ENCODE assay signal across 8 mouse cellular contexts in the genomic region with DNA sequence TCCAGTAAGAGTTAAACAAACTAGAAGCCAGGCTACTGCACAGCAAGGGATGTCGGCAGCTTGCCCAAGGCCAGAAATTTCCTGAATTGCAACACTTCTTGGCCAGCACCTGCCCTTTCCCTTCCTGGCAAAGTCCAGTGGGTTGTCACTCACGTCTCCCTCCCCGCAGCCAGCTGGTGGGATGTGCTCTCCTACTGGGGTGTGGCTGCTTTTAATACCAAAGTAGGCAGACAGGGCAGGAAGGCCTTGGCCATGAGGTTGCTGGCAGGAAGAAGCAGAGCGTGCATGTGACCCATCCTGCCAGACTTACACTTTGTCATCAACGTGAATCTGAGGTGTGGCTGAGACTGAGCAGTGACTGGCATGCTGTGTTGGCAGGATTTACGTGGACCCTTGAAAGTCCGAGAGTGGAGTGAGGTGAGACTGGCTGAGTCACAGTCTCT. TPM values are rescaled to one million over a fixed set of nuclear protein-coding genes. Genes with fewer than 3 reads are reported as not detected.
DNase-seq lines count a peak whose midpoint lies in the region; ATAC-seq and TF ChIP-seq lines count a peak whose summit lies in the region.

No protein-coding gene starts in this region.

- H3K4me2 ChIP-seq in midbrain, postnatal 0 days (ENCODE audit: low read depth, low read length, poor library complexity, severe bottlenecking) = no peak overlapping the region
- no peak overlapping the region for H3K4me2 ChIP-seq in midbrain, embryonic 13.5 days (replicated peaks)

- WGBS in midbrain, postnatal 0 days = 60% methylated on average over 7 of the region's 7 CpGs
- WGBS in midbrain, embryonic 13.5 days = 71% methylated on average over 7 of the region's 7 CpGs
- 5% methylated on average over 7 of the region's 7 CpGs for WGBS in kidney, adult 2 months
- WGBS in lung, adult 2 months = 3% methylated on average over 7 of the region's 7 CpGs
- 3% methylated on average over 7 of the region's 7 CpGs for WGBS in small intestine, adult 2 months

- H3K27ac ChIP-seq in midbrain, postnatal 0 days (ENCODE audit: low read depth, low read length) = no peak overlapping the region
- no peak overlapping the region for H3K27ac ChIP-seq in midbrain, embryonic 13.5 days
- H3K27ac ChIP-seq in brown adipose tissue, adult 24 weeks (replicated peaks; ENCODE audit: low read depth, low read length) = peak overlapping the region; percentile 74
- peak overlapping the region; percentile 4; the same call in 1 of the 2 replicates for H3K27ac ChIP-seq in kidney, adult 2 months (ENCODE audit: insufficient read depth, low read depth, low read length)
- peak overlapping the region; percentile 89 for H3K27ac ChIP-seq in small intestine, adult 2 months (ENCODE audit: insufficient read depth, low read depth, low read length)

- ATAC-seq in midbrain, postnatal 0 days (ENCODE audit: low FRiP score) = no peak
- no peak for ATAC-seq in midbrain, embryonic 13.5 days

- no peak overlapping the region for H3K9ac ChIP-seq in midbrain, postnatal 0 days (replicated peaks; ENCODE audit: low read length, poor library complexity, severe bottlenecking)
- H3K9ac ChIP-seq in midbrain, embryonic 13.5 days (replicated peaks) = no peak overlapping the region

- H3K4me3 ChIP-seq in midbrain, postnatal 0 days (ENCODE audit: low read depth, low read length) = no peak overlapping the region
- no peak overlapping the region for H3K4me3 ChIP-seq in midbrain, embryonic 13.5 days (replicated peaks)
- H3K4me3 ChIP-seq in brown adipose tissue, adult 24 weeks (ENCODE audit: insufficient read depth, low read depth, low read length) = no peak overlapping the region
- no peak overlapping the region for H3K4me3 ChIP-seq in kidney, adult 2 months (ENCODE audit: insufficient read depth, low read depth, low read length)
- H3K4me3 ChIP-seq in lung, adult 2 months (replicated peaks; ENCODE audit: extremely low read depth, low read depth, low read length) = peak overlapping the region; percentile 31
- H3K4me3 ChIP-seq in small intestine, adult 2 months (ENCODE audit: low read depth, low read length) = no peak overlapping the region

- TF ChIP-seq POLR2A in kidney, adult 2 months (IDR thresholded peaks at IDR 0.05; ENCODE audit: low read depth, low read length) = no peak
- TF ChIP-seq POLR2A in lung, adult 2 months (IDR thresholded peaks at IDR 0.05; ENCODE audit: borderline replicate concordance, extremely low read depth, low read depth, low read length) = no peak
- TF ChIP-seq POLR2A in small intestine, adult 2 months (IDR thresholded peaks at IDR 0.05; ENCODE audit: low read depth, low read length) = peak; percentile 30; the same call in 1 of the 2 replicates

- H3K4me1 ChIP-seq in midbrain, postnatal 0 days (ENCODE audit: insufficient read depth, low read length) = no peaks in the 10 kb centered on the region
- no peaks in the 10 kb centered on the region for H3K4me1 ChIP-seq in midbrain, embryonic 13.5 days (replicated peaks)
- H3K4me1 ChIP-seq in brown adipose tissue, adult 24 weeks (ENCODE audit: control insufficient read depth, insufficient read depth, insufficient read length, low read length) = 0 out of 2 replicates have a peak, but pooled peaks cover 3% of the 10 kb centered on the region
- H3K4me1 ChIP-seq in kidney, adult 2 months (ENCODE audit: control insufficient read depth, insufficient read depth, low read length) = peaks cover 3% of the 10 kb centered on the region; the same call in 1 of the 2 replicates
- H3K4me1 ChIP-seq in lung, adult 2 months (ENCODE audit: control insufficient read depth, insufficient read depth, low read length) = peaks cover 9% of the 10 kb centered on the region
- H3K4me1 ChIP-seq in small intestine, adult 2 months (ENCODE audit: control insufficient read depth, insufficient read depth, insufficient read length, low read length) = peaks cover 8% of the 10 kb centered on the region; the same call in 1 of the 2 replicates

- H3K9me3 ChIP-seq in midbrain, postnatal 0 days (ENCODE audit: low read length) = no peaks in the 10 kb centered on the region
- no peaks in the 10 kb centered on the region for H3K9me3 ChIP-seq in midbrain, embryonic 13.5 days

- no peaks in the 10 kb centered on the region for H3K27me3 ChIP-seq in midbrain, postnatal 0 days (ENCODE audit: insufficient read depth, low read length)
- no peaks in the 10 kb centered on the region for H3K27me3 ChIP-seq in midbrain, embryonic 13.5 days
- H3K27me3 ChIP-seq in kidney, adult 2 months (replicated peaks; ENCODE audit: control insufficient read depth, insufficient read depth, low read length) = no peaks in the 10 kb centered on the region
- no peaks in the 10 kb centered on the region for H3K27me3 ChIP-seq in small intestine, adult 2 months (ENCODE audit: control insufficient read depth, insufficient read depth, low read length)

- H3K36me3 ChIP-seq in midbrain, postnatal 0 days (ENCODE audit: insufficient read depth, low read length) = no peaks in the 10 kb centered on the region
- no peaks in the 10 kb centered on the region for H3K36me3 ChIP-seq in midbrain, embryonic 13.5 days
- no peaks in the 10 kb centered on the region for H3K36me3 ChIP-seq in kidney, adult 2 months (ENCODE audit: control insufficient read depth, insufficient read depth, low read length)
- no peaks in the 10 kb centered on the region for H3K36me3 ChIP-seq in small intestine, adult 2 months (ENCODE audit: control insufficient read depth, insufficient read depth, low read length)

- no peak for TF ChIP-seq CTCF in midbrain, postnatal 0 days (IDR thresholded peaks at IDR 0.05)
- peak; percentile 45 for TF ChIP-seq CTCF in kidney, adult 2 months (conservative IDR thresholded peaks at IDR 0.05; ENCODE audit: insufficient read depth, insufficient read length, low read depth, low read length)
- no peak for TF ChIP-seq CTCF in lung, adult 2 months (IDR thresholded peaks at IDR 0.05; ENCODE audit: insufficient read depth, low read length)
- TF ChIP-seq CTCF in small intestine, adult 2 months (IDR thresholded peaks at IDR 0.05; ENCODE audit: extremely low read depth, insufficient read length, insufficient replicate concordance, low read depth, low read length) = peak; percentile 25; the same call in 1 of the 2 replicates

- peak; percentile 83 for DNase-seq in midbrain, postnatal 0 days (ENCODE audit: low spot score)
- peak; percentile 64 to 88 for DNase-seq in gastrocnemius, postnatal 4 days (ENCODE audit: low spot score in 2 of 2)
- peak; percentile 99 for DNase-seq in kidney, adult 2 months
- peak; percentile 91 for DNase-seq in lung, adult 2 months
- DNase-seq in c-Kit-positive CD71-positive TER-119-positive erythroid progenitor cells, embryonic 14.5 days (ENCODE audit: low spot score) = no peak

RNA-seq across cellular contexts. Expression of gene Pnrc1, which starts 28.6 kb away (rescaled TPM):
- total RNA-seq in midbrain, postnatal 0 days (2014; rRNA removed) = 91.3 and 109 TPM in 2 replicates
- 41.3 and 43.6 TPM in 2 replicates for polyA plus RNA-seq in midbrain, postnatal 0 days (2015; fragmentation: Nextera tagmentation; extraction: Ambion mirVana)
- polyA plus RNA-seq in midbrain, embryonic 13.5 days (2015; fragmentation: Nextera tagmentation; extraction: Ambion mirVana) = 71.0 and 83.2 TPM in 2 replicates
- 63.7 and 80.5 TPM in 2 replicates for polyA plus RNA-seq in brown adipose tissue, adult 24 weeks (2012; ENCODE audit: insufficient read depth, insufficient read length, missing spikeins)
- 100 to 1,000 TPM; 117 to 126 TPM for total RNA-seq in gastrocnemius, postnatal 4 days (2021)
- polyA plus RNA-seq in kidney, adult 2 months (2012; rRNA removed) = 32.3 and 53.2 TPM in 2 replicates
- 110 and 197 TPM in 2 replicates for polyA plus RNA-seq in lung, adult 2 months (2012; rRNA removed)
- polyA plus RNA-seq in small intestine, adult 2 months (2012; rRNA removed) = 119 and 337 TPM in 2 replicates

RNA-seq across cellular contexts. Expression of gene Rngtt, which starts 48.8 kb away (rescaled TPM):
- 16.1 and 17.7 TPM in 2 replicates for total RNA-seq in midbrain, postnatal 0 days (2014; rRNA removed)
- polyA plus RNA-seq in midbrain, postnatal 0 days (2015; fragmentation: Nextera tagmentation; extraction: Ambion mirVana) = 13.2 and 16.8 TPM in 2 replicates
- polyA plus RNA-seq in midbrain, embryonic 13.5 days (2015; fragmentation: Nextera tagmentation; extraction: Ambion mirVana) = 30.7 and 32.5 TPM in 2 replicates
- polyA plus RNA-seq in brown adipose tissue, adult 24 weeks (2012; ENCODE audit: insufficient read depth, insufficient read length, missing spikeins) = 12.1 and 16.6 TPM in 2 replicates
- 10 to 100 TPM; 14.8 to 15.1 TPM for total RNA-seq in gastrocnemius, postnatal 4 days (2021)
- polyA plus RNA-seq in kidney, adult 2 months (2012; rRNA removed) = 2.6 and 3.4 TPM in 2 replicates
- polyA plus RNA-seq in lung, adult 2 months (2012; rRNA removed) = 1.8 and 2.7 TPM in 2 replicates
- 0.65 and 1.5 TPM in 2 replicates for polyA plus RNA-seq in small intestine, adult 2 months (2012; rRNA removed)

RNA-seq across cellular contexts. Expression of gene Srsf12, which starts 52.5 kb away (rescaled TPM):
- total RNA-seq in midbrain, postnatal 0 days (2014; rRNA removed) = 84.2 and 88.0 TPM in 2 replicates
- polyA plus RNA-seq in midbrain, postnatal 0 days (2015; fragmentation: Nextera tagmentation; extraction: Ambion mirVana) = 76.7 and 77.4 TPM in 2 replicates
- 32.5 and 33.9 TPM in 2 replicates for polyA plus RNA-seq in midbrain, embryonic 13.5 days (2015; fragmentation: Nextera tagmentation; extraction: Ambion mirVana)
- polyA plus RNA-seq in brown adipose tissue, adult 24 weeks (2012; ENCODE audit: insufficient read depth, insufficient read length, missing spikeins) = not detected in 2 replicates
- total RNA-seq in gastrocnemius, postnatal 4 days (2021) = under 1 TPM in 1 of 2 experiments, not detected in 1; 0.08 TPM
- polyA plus RNA-seq in kidney, adult 2 months (2012; rRNA removed) = 0.18 and 0.36 TPM in 2 replicates
- 0.06 and 0.19 TPM in 2 replicates for polyA plus RNA-seq in lung, adult 2 months (2012; rRNA removed)
- 0.15 TPM in 1 of 2 replicates, not detected in the other for polyA plus RNA-seq in small intestine, adult 2 months (2012; rRNA removed)

Comparison
In these comparisons a context has a peak if more than half of its experiments do, and no peak if none do; other contexts are left out.
1. H3K27ac ChIP-seq: peak in brown adipose tissue, adult 24 weeks (single experiment), kidney, adult 2 months (single experiment) and small intestine, adult 2 months (single experiment); none in midbrain, postnatal 0 days (single experiment) and midbrain, embryonic 13.5 days (single experiment).
2. CTCF ChIP-seq: peak in kidney, adult 2 months (single experiment) and small intestine, adult 2 months (single experiment); none in midbrain, postnatal 0 days (single experiment) and lung, adult 2 months (single experiment).
3. RNA of gene Srsf12, which starts 52.5 kb away (polyA plus RNA-seq): 76.7 to 77.4 TPM in midbrain, postnatal 0 days and 32.5 to 33.9 TPM in midbrain, embryonic 13.5 days; 0.18 to 0.36 TPM in kidney, adult 2 months, 0.15 TPM in small intestine, adult 2 months, 0.06 to 0.19 TPM in lung, adult 2 months and not detected in brown adipose tissue, adult 24 weeks; every median in the first group is over 10 times any median in the second.